Mouse (Mus musculus): ENCODE results near the gene Nfkb2.

Gene Nfkb2

GRCm38 (mm10) chr19:46308706-46309435 lies 4.8 kb downstream of the Nfkb2 start:
- peak; percentile 65 for DNase-seq (ENCODE audit: low read depth, low spot score)

DNA sequence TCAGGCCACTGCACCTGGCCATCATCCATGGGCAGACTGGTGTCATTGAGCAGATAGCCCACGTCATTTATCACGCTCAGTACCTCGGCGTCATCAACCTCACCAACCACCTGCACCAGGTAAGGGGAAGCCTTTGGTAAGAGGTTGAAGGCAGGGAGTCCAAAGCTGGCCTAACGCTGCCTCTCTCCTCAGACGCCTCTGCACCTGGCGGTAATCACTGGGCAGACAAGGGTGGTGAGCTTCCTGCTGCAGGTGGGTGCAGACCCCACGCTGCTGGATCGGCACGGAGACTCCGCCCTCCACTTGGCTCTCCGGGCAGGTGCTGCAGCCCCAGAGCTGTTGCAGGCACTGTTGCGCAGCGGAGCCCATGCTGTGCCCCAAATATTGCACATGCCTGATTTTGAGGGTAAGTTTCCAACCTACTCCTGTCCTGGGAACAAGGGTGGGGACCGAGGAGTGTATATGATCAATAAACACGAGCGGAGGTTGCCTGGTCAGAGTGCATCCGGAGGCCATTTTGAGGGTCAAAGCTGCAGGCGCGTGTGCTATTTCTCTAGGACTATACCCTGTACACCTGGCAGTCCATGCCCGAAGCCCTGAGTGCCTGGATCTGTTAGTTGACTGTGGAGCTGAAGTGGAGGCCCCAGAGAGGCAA lies 5.7 kb downstream of the Nfkb2 start:
- no peak for DNase-seq (ENCODE audit: low read depth, low spot score)

GRCm38 (mm10) chr19:46310312-46310865 lies 6.3 kb downstream of the Nfkb2 start:
- DNase-seq (ENCODE audit: low read depth, low spot score), result no peak

- DNase-seq (ENCODE audit: low read depth, low spot score), result no peak
These were observed 7.2 kb downstream of the Nfkb2 start for GRCm38 (mm10) chr19:46311341-46311740.

DNA sequence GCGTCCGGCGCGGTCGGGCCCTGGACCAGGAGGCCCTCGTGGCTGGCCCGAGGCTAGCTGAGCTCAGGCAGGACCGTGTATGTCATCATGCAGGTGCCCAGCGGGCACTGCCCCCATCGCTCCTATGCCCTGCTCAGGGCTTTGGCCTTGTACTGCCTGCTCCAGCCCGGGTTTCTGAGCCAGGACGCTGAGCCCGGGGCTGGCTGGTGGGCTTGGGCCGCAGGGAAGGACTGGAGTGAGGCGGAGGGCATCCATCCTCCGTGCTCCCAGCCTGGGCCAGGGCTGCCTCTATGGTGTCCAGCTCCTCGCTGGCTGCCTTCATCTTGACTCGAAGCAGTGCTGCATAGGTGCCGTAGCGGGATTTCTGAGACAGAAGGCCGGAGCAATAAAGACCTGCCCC lies 8.4 kb downstream of the Nfkb2 start:
- no peak for DNase-seq (ENCODE audit: low read depth, low spot score)

DNA sequence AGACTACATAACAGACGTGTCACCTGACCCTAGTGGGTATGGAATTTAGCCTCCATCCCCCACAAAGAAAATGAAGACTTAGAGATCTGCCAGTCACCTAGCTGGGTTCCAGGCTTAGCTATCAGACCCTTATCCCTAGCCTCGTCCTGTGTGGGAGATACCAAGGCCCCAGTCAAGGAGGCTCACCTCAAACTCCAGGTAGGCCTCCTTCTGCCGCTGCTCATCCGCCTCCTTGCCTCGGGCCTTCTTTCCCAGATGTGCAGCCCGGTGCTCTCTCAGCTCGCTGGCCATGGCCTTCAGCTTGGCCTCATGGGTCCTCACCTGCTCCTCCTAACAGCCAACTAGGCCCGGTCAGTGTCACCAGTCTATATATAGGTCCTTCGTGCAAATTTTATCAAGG lies 9.0 kb downstream of the Nfkb2 start:
- DNase-seq (ENCODE audit: low read depth, low spot score), result no peak

- DNase-seq (ENCODE audit: low read depth, low spot score), result no peak
These were observed 9.5 kb downstream of the Nfkb2 start for GRCm38 (mm10) chr19:46313591-46313990.

- peak; percentile 53 for DNase-seq (ENCODE audit: low read depth, low spot score)
These were observed 10.1 kb downstream of the Nfkb2 start for GRCm38 (mm10) chr19:46314151-46314601.

- DNase-seq (ENCODE audit: low read depth, low spot score), result peak; percentile 71
These were observed 11.0 kb downstream of the Nfkb2 start for GRCm38 (mm10) chr19:46314872-46315742.

- no peak for DNase-seq (ENCODE audit: low read depth, low spot score)
These were observed 11.9 kb downstream of the Nfkb2 start for GRCm38 (mm10) chr19:46315752-46316610.

DNA sequence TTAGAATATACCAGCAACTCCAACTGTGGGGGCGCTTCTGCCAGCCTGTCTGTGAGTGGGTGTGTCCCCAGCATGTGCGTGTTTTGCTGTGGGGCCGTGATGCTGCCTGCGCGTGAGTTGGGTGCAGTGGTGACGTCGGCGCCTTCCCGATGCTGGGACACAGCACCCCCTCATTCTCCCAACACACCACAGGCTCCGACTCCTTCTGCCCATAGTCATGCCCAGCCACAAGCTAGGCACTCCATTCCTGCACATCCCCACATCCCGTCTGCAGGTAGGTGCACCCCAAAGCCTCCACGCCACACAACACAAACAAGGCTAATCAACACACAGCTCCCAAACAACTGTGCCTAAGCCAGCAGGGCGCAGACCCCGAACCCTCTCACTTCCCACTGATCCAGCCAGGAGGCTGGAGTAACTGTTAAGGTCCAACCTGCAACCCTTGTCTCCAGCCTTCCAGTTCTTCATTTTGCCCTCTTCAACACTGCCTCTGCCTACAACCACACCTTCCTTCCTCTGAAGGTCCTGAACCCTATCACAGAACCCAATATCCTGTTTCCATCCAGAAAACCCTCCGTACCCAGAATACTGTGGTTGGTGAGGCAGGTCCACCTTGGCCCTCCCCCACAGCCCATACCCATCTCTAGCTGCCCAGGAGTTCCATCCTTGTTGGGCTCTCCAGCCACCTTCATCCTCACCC lies 12.9 kb downstream of the Nfkb2 start:
- DNase-seq (ENCODE audit: low read depth, low spot score), result no peak

- DNase-seq (ENCODE audit: low read depth, low spot score), result no peak
These were observed 13.4 kb downstream of the Nfkb2 start for GRCm38 (mm10) chr19:46317546-46317885.

DNA sequence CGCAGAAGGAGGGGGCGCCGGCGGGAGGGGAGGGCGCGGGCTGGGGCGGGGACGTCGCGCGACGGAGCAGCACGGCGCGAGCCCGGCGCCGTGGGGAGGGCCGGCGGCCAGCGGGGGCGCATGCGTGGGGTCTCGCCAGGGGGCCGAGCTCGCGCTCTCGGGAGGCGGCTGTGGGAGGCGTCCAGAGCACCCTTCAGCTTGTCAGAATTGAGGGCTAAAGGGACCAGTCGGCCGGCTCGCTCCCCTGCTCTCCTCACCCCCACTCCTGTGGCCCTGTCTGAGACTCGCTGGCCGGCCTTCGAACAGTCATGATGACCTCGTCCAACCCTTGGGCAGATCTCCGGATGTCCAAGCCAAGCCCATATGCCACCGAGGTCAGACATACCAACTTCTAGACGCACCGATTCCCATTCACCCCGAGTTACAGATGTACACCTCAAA lies 13.9 kb downstream of the Nfkb2 start:
- no peak for DNase-seq (ENCODE audit: low read depth, low spot score)

GRCm38 (mm10) chr19:46318586-46319378 lies 14.7 kb downstream of the Nfkb2 start:
- no peak for DNase-seq (ENCODE audit: low read depth, low spot score)

DNA sequence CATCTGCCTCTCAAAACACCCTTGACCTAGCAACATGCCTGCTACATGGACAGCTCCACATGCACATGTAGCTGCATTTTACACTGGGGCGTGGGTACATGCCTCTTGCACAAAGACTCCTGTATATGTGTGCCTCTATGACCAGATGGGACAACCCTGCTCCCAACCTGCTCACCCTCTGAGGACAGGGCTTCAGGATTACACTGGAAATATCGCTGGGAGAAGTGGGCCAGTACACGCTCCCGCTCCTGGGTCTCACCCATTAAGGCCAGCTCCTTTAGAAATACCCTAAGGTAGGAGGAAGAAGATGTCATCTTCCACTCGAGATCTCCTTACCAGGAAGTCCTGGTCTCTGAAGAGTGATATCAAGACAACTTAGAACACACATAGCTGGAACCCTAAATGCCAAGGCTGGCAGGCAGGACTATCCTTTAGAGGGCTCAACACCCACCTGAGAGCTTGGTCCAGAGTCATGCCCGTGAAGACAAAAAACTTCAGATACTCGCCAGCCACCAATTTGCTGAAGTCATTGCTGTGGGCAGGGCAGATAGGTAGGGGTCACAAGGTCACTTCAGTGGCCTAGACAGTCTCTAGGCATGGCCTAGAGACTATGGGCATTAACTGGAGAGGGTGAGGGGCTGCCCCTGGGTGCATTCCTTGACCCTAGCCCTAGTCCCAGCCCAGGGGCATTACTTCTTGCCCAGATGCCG lies 16.1 kb downstream of the Nfkb2 start:
- no peak for DNase-seq (ENCODE audit: low read depth, low spot score)

GRCm38 (mm10) chr19:46321101-46321943 lies 17.2 kb downstream of the Nfkb2 start:
- DNase-seq (ENCODE audit: low read depth, low spot score), result no peak

DNA sequence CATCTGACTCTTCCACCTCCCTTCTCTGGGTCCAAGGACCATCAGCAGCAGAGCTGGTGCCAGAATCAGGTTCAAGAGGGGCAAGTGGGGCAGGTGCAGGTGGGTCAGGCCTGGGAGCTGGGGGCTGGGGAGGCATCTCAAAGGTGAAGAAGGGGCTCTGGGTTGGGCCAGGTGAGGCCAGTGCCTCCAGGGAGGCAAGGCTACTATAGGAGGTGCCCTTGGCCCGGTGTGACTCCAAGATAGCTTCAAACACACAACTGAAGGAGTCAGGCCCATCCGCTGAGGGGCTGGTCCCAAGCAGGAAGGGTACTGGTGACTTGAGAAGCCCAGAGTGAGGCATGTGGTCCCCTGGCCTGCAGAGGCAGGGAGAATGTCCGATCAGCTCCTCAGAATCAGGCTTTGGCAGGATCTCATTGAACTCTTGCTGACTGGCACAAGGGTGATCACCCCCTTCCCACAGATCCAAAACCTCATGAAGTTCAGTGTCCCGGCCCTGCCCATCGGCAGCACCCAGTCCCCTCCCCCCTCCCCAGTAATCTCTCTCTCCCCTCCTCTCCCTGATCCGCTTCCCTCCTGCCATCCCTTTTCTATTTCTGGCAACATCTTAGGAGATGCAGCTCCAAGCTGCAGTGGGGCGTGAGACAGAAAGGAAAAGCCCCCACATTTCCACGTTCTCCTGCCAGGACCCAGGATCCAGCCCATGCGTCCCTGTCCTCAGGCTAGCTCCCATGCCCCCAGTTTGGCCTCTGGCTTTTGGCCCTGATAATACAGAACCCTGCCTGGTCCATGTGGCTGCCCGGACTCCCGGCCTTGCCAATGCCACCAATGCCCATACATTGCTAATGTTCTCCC lies 18.2 kb downstream of the Nfkb2 start:
- no peak for DNase-seq (ENCODE audit: low read depth, low spot score)

Data from c-Kit-negative CD71-positive TER-119-positive erythroid progenitor cells, embryonic 14.5 days (primary cell).